Mouse (Mus musculus): ENCODE results near the gene Itpripl2. TPM values are rescaled to one million over a fixed set of nuclear protein-coding genes. Genes with fewer than 3 reads are reported as not detected.

The Itpripl2 gene
- total and polyA plus RNA-seq, 2 experiments from 2014 or later = 0.52 to 5.4 TPM

DNA sequence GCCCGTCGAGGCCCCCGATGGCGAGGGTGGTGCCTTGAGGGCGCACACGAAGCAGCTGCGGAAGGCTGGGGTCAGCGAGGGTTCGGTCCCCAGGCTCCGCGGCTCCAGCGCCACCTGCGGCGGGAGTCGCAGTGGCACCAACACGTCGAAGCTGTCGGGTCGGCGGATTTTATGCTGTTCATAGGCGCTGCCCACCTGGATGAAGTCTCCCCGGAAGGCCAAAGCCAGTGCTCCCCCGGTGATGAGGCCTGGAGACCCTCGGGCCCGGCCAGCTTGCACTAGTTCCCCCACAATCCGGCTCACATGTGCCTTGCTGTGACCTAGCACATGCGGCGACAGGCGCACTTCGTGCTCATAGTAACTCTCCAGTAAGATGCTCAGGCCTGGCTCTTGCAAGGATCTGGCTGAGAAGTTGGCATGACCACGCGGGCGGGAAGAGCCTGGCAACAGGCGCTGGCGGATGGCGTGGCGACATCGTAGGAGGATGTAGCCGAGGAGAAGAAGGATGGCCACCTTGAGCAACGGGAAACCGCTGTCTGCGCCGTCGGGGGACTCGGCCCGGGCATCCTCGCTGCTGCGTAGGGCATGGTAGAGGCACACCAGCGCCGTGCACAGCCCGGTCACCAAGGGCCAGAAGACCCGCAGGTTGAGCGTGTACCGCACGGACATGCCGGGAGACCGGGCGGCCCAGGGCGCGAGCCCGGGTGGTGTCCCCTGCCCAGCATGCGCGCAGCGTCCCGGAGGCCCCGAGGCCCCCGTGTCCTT lies 927 bp downstream of the Itpripl2 start:
- Histone ChIP-seq H3K36me3 (ENCODE audit: insufficient read depth, low read length) (no peaks in the 10 kb centered on the region), H3K4me3 (ENCODE audit: low read depth, low read length) (peak overlapping the region; percentile 44), H3K4me1 (ENCODE audit: insufficient read depth, low read length) (peaks cover 6% of the 10 kb centered on the region; the same call in 1 of the 2 replicates), H3K9me3 (ENCODE audit: low read length) (no peaks in the 10 kb centered on the region), H3K4me2 (ENCODE audit: low read depth, low read length, poor library complexity, severe bottlenecking) (peak overlapping the region; percentile 60), H3K27me3 (ENCODE audit: insufficient read depth, low read length) (peaks cover 43% of the 10 kb centered on the region), H3K9ac (replicated peaks; ENCODE audit: low read length, poor library complexity, severe bottlenecking) (peak overlapping the region; percentile 56), H3K27ac (ENCODE audit: low read depth, low read length) (no peak overlapping the region; the same call in 1 of the 2 replicates)
- WGBS = 3% methylated on average over 57 of the region's 67 CpGs
- TF ChIP-seq CTCF (IDR thresholded peaks at IDR 0.05) = peak; percentile 31; the same call in 1 of the 2 replicates
- DNase-seq (ENCODE audit: low spot score) (peak; percentile 31), ATAC-seq (ENCODE audit: low FRiP score) (peak; percentile 50)

DNA sequence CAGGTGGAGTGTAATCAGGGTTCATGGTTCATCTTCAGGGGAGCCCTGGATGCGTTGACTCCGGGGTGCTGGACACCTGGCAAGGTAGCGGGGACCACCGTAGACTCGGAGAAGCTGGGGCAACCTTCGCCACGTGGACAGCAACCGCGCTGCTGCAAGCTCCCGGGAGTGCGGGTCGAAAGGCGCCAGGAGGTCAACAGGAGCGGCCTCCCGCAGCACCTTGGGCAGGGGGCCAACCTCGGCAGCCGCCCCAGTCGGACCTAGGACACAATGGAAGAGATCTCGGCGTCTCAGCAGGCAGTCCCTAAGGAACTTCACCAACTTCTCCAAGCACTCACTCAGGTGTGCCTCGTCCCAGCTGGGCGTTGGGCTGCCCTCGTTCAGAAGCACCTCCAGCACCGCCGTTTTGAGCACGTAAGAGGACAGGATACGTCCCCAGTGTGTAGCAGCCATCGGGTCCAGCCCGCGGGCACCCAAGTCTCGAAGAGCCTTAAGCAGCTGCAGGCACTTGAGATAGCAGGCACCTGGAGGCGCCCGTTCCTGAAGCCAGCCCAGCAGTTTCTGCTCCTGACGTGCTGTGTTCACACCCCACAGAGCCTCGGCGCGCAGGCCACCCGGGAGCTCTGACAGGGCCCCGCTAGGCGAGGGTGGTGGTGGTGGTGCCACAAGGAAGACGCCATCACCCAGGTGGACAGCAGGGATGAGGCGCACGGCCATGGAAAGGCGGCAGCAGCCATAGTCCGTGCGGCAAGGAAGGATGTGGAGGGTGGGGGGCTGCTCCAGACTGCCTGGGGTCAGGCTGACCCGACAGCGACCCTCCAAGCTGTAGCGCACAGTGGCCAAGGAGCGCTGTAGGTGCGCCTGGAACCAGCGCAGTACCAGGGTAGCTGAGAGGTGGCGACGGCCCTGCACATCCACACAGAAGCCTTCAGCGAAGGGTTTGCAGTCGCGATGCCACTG lies 1.8 kb downstream of the Itpripl2 start:
- Histone ChIP-seq H3K4me1 (ENCODE audit: insufficient read depth, low read length) (peaks cover 6% of the 10 kb centered on the region; the same call in 1 of the 2 replicates), H3K9me3 (ENCODE audit: low read length) (no peaks in the 10 kb centered on the region), H3K4me3 (ENCODE audit: low read depth, low read length) (peak overlapping the region; percentile 44; the same call in 1 of the 2 replicates), H3K9ac (replicated peaks; ENCODE audit: low read length, poor library complexity, severe bottlenecking) (no peak overlapping the region), H3K4me2 (ENCODE audit: low read depth, low read length, poor library complexity, severe bottlenecking) (0 out of 2 replicates have a peak overlapping the region, but pooled peaks have one; percentile 4), H3K27me3 (ENCODE audit: insufficient read depth, low read length) (peaks cover 43% of the 10 kb centered on the region), H3K27ac (ENCODE audit: low read depth, low read length) (no peak overlapping the region), H3K36me3 (ENCODE audit: insufficient read depth, low read length) (no peaks in the 10 kb centered on the region)
- no peak for DNase-seq (ENCODE audit: low spot score)
- ATAC-seq (ENCODE audit: low FRiP score) = no peak
- WGBS = 19% methylated on average over 57 of the region's 57 CpGs
- no peak for TF ChIP-seq CTCF (IDR thresholded peaks at IDR 0.05)

DNA sequence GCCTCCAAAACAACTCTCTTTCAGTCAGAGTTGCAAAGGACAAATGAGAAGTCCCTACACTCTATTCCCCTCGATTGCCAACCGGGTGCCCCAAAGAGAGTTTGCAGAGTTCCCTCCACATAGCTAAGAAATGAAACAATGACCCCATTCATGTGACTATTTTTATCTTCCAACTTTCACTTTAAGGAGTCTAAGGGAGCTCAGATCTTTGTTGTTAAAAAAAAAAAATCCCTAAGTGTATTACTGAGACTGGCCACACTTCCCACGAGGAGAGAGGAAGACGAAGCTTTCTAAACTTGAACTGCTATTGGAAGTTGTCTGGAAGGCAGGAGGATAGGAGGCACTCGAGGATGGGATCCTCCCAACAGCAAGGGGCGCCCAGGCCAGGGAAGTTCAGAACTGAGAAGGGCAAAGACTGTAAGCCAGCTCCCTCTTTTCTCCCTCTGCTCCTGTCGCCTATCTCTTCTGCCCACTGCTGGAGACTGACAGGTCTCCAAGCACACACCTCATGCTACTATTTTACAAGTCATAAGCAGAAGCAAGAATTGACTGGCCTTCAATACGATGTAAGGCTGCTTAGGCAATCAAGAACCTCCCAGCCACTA lies 3.6 kb downstream of the Itpripl2 start:
- ATAC-seq (ENCODE audit: low FRiP score) (no peak), DNase-seq (ENCODE audit: low spot score) (no peak)
- Histone ChIP-seq H3K27ac (ENCODE audit: low read depth, low read length) (no peak overlapping the region), H3K4me3 (ENCODE audit: low read depth, low read length) (no peak overlapping the region), H3K36me3 (ENCODE audit: insufficient read depth, low read length) (no peaks in the 10 kb centered on the region), H3K4me2 (ENCODE audit: low read depth, low read length, poor library complexity, severe bottlenecking) (no peak overlapping the region), H3K27me3 (ENCODE audit: insufficient read depth, low read length) (peaks cover 43% of the 10 kb centered on the region), H3K4me1 (ENCODE audit: insufficient read depth, low read length) (peaks cover 6% of the 10 kb centered on the region; the same call in 1 of the 2 replicates), H3K9ac (replicated peaks; ENCODE audit: low read length, poor library complexity, severe bottlenecking) (no peak overlapping the region), H3K9me3 (ENCODE audit: low read length) (no peaks in the 10 kb centered on the region)
- TF ChIP-seq CTCF (IDR thresholded peaks at IDR 0.05) = no peak; the same call in 1 of the 2 replicates
- WGBS = 28% methylated on average over 8 of the region's 8 CpGs

DNA sequence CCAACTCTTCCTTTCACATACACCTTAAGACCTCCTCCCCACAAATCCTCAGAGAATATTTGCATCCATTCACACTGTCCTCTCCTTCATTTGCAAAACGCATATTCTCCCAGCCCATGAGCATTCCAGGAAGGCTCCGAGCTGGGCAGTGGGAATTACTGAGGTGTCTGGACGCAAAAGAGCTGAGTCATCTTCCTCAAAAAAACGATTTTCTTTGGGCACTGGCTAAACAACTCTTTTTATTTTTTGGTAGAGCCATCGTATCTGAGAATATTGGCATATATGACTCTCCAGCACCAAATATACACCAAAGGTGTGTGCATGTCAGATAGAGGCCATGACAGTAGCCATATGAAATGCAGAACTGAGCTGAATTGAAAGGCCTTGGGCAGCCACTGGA lies 4.9 kb downstream of the Itpripl2 start:
- H3K9ac ChIP-seq (replicated peaks; ENCODE audit: low read length, poor library complexity, severe bottlenecking) = no peak overlapping the region
- no peaks in the 10 kb centered on the region for H3K9me3 ChIP-seq (ENCODE audit: low read length)
- H3K27me3 ChIP-seq (ENCODE audit: insufficient read depth, low read length) = peaks cover 31% of the 10 kb centered on the region
- no peak overlapping the region for H3K4me2 ChIP-seq (ENCODE audit: low read depth, low read length, poor library complexity, severe bottlenecking)
- ATAC-seq (ENCODE audit: low FRiP score) (no peak), DNase-seq (ENCODE audit: low spot score) (no peak)
- no peak overlapping the region for H3K4me3 ChIP-seq (ENCODE audit: low read depth, low read length)
- WGBS = 65% methylated on average over 5 of the region's 5 CpGs
- H3K4me1 ChIP-seq (ENCODE audit: insufficient read depth, low read length) = peaks cover 6% of the 10 kb centered on the region; the same call in 1 of the 2 replicates
- H3K36me3 ChIP-seq (ENCODE audit: insufficient read depth, low read length) = no peaks in the 10 kb centered on the region
- no peak for TF ChIP-seq CTCF (IDR thresholded peaks at IDR 0.05)
- H3K27ac ChIP-seq (ENCODE audit: low read depth, low read length) = no peak overlapping the region

DNA sequence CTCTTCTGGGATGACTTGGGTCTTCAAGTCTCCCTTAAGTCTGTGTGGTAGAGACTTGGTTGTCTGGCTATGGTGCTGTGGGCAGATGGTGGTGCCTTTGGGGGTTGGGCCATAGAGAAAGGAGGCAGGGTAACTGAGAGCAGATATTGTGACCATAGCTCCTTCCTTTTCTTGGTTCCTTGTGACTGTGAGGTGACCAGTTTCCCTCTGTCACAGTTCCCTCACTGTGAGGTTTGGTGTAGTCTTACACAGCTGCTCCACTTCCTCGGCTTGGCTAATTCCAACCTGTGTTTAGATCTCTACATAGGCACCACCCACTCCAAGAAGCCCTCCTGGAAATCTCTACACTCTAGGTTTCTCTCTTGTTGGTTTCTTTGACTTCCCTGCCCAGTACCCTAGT lies 7.8 kb downstream of the Itpripl2 start:
- no peaks in the 10 kb centered on the region for H3K4me1 ChIP-seq (ENCODE audit: insufficient read depth, low read length)
- no peaks in the 10 kb centered on the region for H3K36me3 ChIP-seq (ENCODE audit: insufficient read depth, low read length)
- DNase-seq (ENCODE audit: low spot score) = no peak
- H3K27ac ChIP-seq (ENCODE audit: low read depth, low read length) = no peak overlapping the region
- 0 out of 2 replicates have a peak, but pooled peaks cover 8% of the 10 kb centered on the region for H3K27me3 ChIP-seq (ENCODE audit: insufficient read depth, low read length)
- ATAC-seq (ENCODE audit: low FRiP score) = no peak
- no peak overlapping the region for H3K9ac ChIP-seq (replicated peaks; ENCODE audit: low read length, poor library complexity, severe bottlenecking)
- H3K9me3 ChIP-seq (ENCODE audit: low read length) = no peaks in the 10 kb centered on the region
- no peak for TF ChIP-seq CTCF (IDR thresholded peaks at IDR 0.05)
- no peak overlapping the region for H3K4me3 ChIP-seq (ENCODE audit: low read depth, low read length)
- 86% methylated on average over 1 of the region's 1 CpGs for WGBS
- no peak overlapping the region for H3K4me2 ChIP-seq (ENCODE audit: low read depth, low read length, poor library complexity, severe bottlenecking)

All from midbrain, postnatal 0 days (tissue).